Mouse (Mus musculus) cerebellum, postnatal 10 days (tissue): ENCODE results near the gene Ap1s3.
A peak's percentile ranks its signal among the peaks of the same experiment; 100 is the strongest.

ENCODE experiments used
- DNase-seq, 2 experiments: peaks; one replicate each; pipeline ENCODE4 v3.0.0; 2021; ENCODE audit warnings: mixed read lengths in 2 of 2

The Ap1s3 gene

GRCm38 (mm10) chr1:79664911-79665310 lies 6.9 kb downstream of the Ap1s3 start:
- DNase-seq = peak; percentile 75 to 76

- DNase-seq = no peak
Observed at GRCm38 (mm10) chr1:79659598-79659997, 12.2 kb downstream of the Ap1s3 start.

GRCm38 (mm10) chr1:79657411-79657810 lies 14.4 kb downstream of the Ap1s3 start:
- DNase-seq = no peak

- no peak for DNase-seq
Observed at GRCm38 (mm10) chr1:79655819-79656555, 15.8 kb downstream of the Ap1s3 start.

GRCm38 (mm10) chr1:79654948-79655347 lies 16.8 kb downstream of the Ap1s3 start:
- DNase-seq = no peak

GRCm38 (mm10) chr1:79643411-79644110 lies 28.2 kb downstream of the Ap1s3 start:
- DNase-seq = no peak

GRCm38 (mm10) chr1:79642680-79643079 lies 29.1 kb downstream of the Ap1s3 start:
- no peak for DNase-seq

- DNase-seq = peak; percentile 47 to 55
Observed at GRCm38 (mm10) chr1:79641355-79641754, 30.4 kb downstream of the Ap1s3 start.

GRCm38 (mm10) chr1:79640151-79640550 lies 31.6 kb downstream of the Ap1s3 start:
- peak; percentile 86 to 87 for DNase-seq

GRCm38 (mm10) chr1:79639683-79640082 lies 32.1 kb downstream of the Ap1s3 start:
- DNase-seq = peak in 1 of 2 experiments; percentile 6

- no peak for DNase-seq
Observed at GRCm38 (mm10) chr1:79639107-79639506, 32.7 kb downstream of the Ap1s3 start.

- no peak for DNase-seq
Observed at GRCm38 (mm10) chr1:79637768-79638167, 34.0 kb downstream of the Ap1s3 start.

- no peak for DNase-seq
Observed at GRCm38 (mm10) chr1:79631521-79631920, 40.3 kb downstream of the Ap1s3 start.

GRCm38 (mm10) chr1:79629726-79630125 lies 42.0 kb downstream of the Ap1s3 start:
- no peak for DNase-seq

- DNase-seq = peak; percentile 26 to 29
Observed at GRCm38 (mm10) chr1:79626140-79626539, 45.6 kb downstream of the Ap1s3 start.

- no peak for DNase-seq
Observed at GRCm38 (mm10) chr1:79619434-79619833, 52.3 kb downstream of the Ap1s3 start.

GRCm38 (mm10) chr1:79616492-79616891 lies 55.3 kb downstream of the Ap1s3 start:
- no peak for DNase-seq

GRCm38 (mm10) chr1:79614456-79614855 lies 57.3 kb downstream of the Ap1s3 start:
- peak in 1 of 2 experiments; percentile 25 for DNase-seq

GRCm38 (mm10) chr1:79611271-79611670 lies 60.5 kb downstream of the Ap1s3 start:
- DNase-seq = peak; percentile 22 to 27

GRCm38 (mm10) chr1:79608856-79609255 lies 62.9 kb downstream of the Ap1s3 start:
- peak; percentile 20 to 31 for DNase-seq

GRCm38 (mm10) chr1:79602500-79602899 lies 69.3 kb downstream of the Ap1s3 start:
- DNase-seq = no peak

- DNase-seq = peak in 1 of 2 experiments; percentile 11
Observed at GRCm38 (mm10) chr1:79598385-79599178, 73.2 kb downstream of the Ap1s3 start.

- DNase-seq = no peak
Observed at GRCm38 (mm10) chr1:79592721-79593277, 79.0 kb downstream of the Ap1s3 start.
